Mouse (Mus musculus) frontal cortex, postnatal 10 days (tissue): ENCODE data around the gene Defb29.

Experiments
- DNase-seq, 2 experiments: peaks; one replicate each; pipeline ENCODE4 v3.0.0; 2022; ENCODE audit warnings: low spot score in 2 of 2, mixed read lengths in 1 of 2

Gene Defb29

GRCm38 (mm10) chr2:152500863-152501229 lies 39.1 kb downstream of the Defb29 start:
- DNase-seq, result no peak

DNA sequence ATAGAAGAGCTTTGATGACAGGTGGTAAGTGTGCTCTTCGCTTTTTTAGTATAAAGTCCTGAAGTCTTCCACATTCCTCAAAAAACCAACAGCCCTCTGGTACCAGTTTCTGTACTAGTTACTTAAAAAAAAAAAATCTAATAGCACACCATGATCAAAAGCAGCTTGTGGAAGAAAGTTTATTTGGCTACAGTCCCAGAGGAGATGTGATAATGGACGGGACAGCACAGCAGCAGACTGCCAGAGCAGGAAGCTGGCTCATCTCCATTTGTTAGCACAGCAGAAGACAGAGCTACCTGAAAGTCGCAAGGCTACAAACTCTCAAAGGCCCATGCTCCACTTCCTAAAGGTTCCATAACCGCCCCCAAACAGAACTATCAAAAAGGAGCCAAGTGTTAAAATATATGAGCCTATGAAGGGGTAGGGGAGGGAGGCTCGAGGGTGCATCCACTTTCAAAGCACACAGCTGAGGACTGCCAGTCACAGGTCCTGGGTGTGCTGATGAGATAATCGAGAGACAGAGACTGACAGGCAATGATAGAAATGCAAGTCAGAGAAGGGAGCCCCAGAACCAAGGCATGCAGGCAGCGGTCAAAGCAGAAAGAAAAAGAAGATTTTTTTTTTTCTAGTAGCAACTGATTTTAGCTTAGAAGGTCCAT lies 39.6 kb downstream of the Defb29 start:
- no peak for DNase-seq

DNA sequence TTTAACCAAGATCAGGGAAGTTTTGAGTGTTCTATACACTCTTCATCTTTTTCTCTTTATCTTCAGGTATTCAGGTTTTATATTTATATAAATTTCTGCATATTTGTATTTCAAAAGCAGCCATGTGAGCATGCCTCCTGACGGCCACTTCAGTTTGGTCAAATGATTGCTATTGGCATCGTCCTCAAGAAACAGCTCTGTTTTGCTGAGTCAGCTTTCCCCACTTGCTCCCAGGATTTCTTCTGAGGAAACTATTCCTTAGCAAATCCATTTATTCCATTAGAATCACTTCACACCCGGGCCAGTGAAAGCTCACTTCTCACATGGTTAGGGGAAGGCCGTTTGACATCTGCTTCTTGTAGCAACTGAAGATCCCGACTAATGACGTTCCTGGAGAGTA lies 41.9 kb downstream of the Defb29 start:
- DNase-seq, result no peak

GRCm38 (mm10) chr2:152493151-152493550 lies 46.7 kb downstream of the Defb29 start:
- no peak for DNase-seq

DNA sequence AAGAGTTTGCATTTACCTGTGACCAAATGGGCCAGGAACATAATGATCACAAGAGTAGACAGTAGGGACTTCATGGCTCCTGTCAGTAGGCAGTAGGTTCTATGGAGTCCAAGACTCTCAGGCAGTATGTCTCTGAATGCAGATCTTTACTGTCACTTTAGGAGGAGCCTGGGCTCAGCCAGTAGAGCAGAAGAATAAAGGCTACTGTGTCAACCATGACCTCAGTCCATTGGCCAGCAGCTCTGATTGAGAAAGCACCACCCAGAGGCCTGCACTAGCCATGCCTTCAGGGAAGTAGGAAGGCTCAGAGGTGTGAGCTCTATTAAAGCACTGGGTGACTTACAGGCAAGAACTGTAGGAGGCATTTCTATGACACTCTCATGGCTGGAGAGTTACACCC lies 49.9 kb downstream of the Defb29 start, which contains the start of gene Defb22:
Gene Defb22, minus strand, starts transcription at position 101 of the 400 bp plus-strand sequence.
- DNase-seq, result no peak
